Mouse (Mus musculus) left cerebral cortex, adult 18-20 months (tissue): ENCODE data around the gene Pdlim7. TPM values are rescaled to one million over a fixed set of nuclear protein-coding genes. Genes with fewer than 3 reads are reported as not detected.

ENCODE experiments used
- DNase-seq, 2 experiments: peaks; one replicate each; pipeline ENCODE4 v3.0.0; 2021 to 2022; ENCODE audit warnings: low spot score in 2 of 2, mixed read lengths in 1 of 2
- long read RNA-seq, 2 experiments: library from polyadenylated mRNA; stranded (forward); transcript quantifications; one replicate each; pipeline ENCODE4 v2.0.0; 2021
- total RNA-seq, 2 experiments: library from RNA; stranded (reverse); gene quantifications; 2 replicates each; pipeline ENCODE4 v1.2.3; 2021

Gene Pdlim7
- total RNA-seq: 100 to 1,000 TPM in 1 of 2 experiments, 10 to 100 TPM in 1; 91.7 to 101 TPM
- long read RNA-seq, experiment 1, transcript Pdlim7-206 (5 exons, 1,915 nt): minor isoform, 9 of 98 reads
- long read RNA-seq, experiment 1, transcript Pdlim7-203 (8 exons, 1,006 nt): major isoform, 11 of 98 reads
- long read RNA-seq, experiment 1, partial matches to known transcripts: 16 of 98 reads
- long read RNA-seq, experiment 1, other reads (novel, unspliced or antisense): 59 of 98 reads
- long read RNA-seq, experiment 2, transcript Pdlim7-203 (8 exons, 1,006 nt): major isoform, 9 of 61 reads
- long read RNA-seq, experiment 2, partial matches to known transcripts: 12 of 61 reads
- long read RNA-seq, experiment 2, other reads (novel, unspliced or antisense): 33 of 61 reads

- DNase-seq: peak; percentile 83 to 87
These were observed at the start of gene Pdlim7 for GRCm38 (mm10) chr13:55513111-55513748. Gene Pdlim7, minus strand, starts transcription at chr13:55513676.

GRCm38 (mm10) chr13:55557499-55557898, 44.0 kb upstream of the Pdlim7 start:
- DNase-seq: no peak

- no peak for DNase-seq
These were observed 42.4 kb upstream of the Pdlim7 start for GRCm38 (mm10) chr13:55555921-55556320.

- no peak for DNase-seq
These were observed 35.6 kb upstream of the Pdlim7 start for GRCm38 (mm10) chr13:55549061-55549460.

- no peak for DNase-seq
These were observed 35.0 kb upstream of the Pdlim7 start for GRCm38 (mm10) chr13:55548426-55548825.

- no peak for DNase-seq
These were observed 34.4 kb upstream of the Pdlim7 start for GRCm38 (mm10) chr13:55547916-55548315.

GRCm38 (mm10) chr13:55544792-55545191, 31.3 kb upstream of the Pdlim7 start:
- DNase-seq: no peak

- no peak for DNase-seq
These were observed 30.0 kb upstream of the Pdlim7 start for GRCm38 (mm10) chr13:55543447-55543846.

GRCm38 (mm10) chr13:55542891-55543290, 29.4 kb upstream of the Pdlim7 start:
- DNase-seq: no peak

GRCm38 (mm10) chr13:55540933-55541332, 27.5 kb upstream of the Pdlim7 start:
- peak in 1 of 2 experiments; percentile 38 for DNase-seq

GRCm38 (mm10) chr13:55536194-55537175, 23.0 kb upstream of the Pdlim7 start, which contains the start of gene Ddx41:
Gene Ddx41, minus strand, starts transcription at chr13:55536658.
- DNase-seq: peak; percentile 99 to 100

GRCm38 (mm10) chr13:55535796-55536193, 22.3 kb upstream of the Pdlim7 start:
- no peak for DNase-seq

GRCm38 (mm10) chr13:55535191-55535590, 21.7 kb upstream of the Pdlim7 start:
- DNase-seq: no peak

- no peak for DNase-seq
These were observed 15.9 kb upstream of the Pdlim7 start, which contains the start of gene Dok3 for GRCm38 (mm10) chr13:55529198-55529915. Gene Dok3, minus strand, starts transcription at chr13:55529296.

GRCm38 (mm10) chr13:55527834-55528772, 14.6 kb upstream of the Pdlim7 start:
- no peak for DNase-seq

- no peak for DNase-seq
These were observed 13.7 kb upstream of the Pdlim7 start for GRCm38 (mm10) chr13:55527212-55527611.

- no peak for DNase-seq
These were observed 12.5 kb upstream of the Pdlim7 start for GRCm38 (mm10) chr13:55525733-55526553.

- no peak for DNase-seq
These were observed 10.6 kb upstream of the Pdlim7 start for GRCm38 (mm10) chr13:55523951-55524600.
